Mouse (Mus musculus) common myeloid progenitor, adult 5-6 weeks (primary cell): Measurements from ENCODE around the gene Mthfsd. TPM values are rescaled to one million over a fixed set of nuclear protein-coding genes. Genes with fewer than 3 reads are reported as not detected.
"Not testable (repeated sequence)": the region's sequence is repeated elsewhere in the genome, so short reads cannot be mapped to it uniquely, and the experiment has no call there.

ENCODE experiments used
- ATAC-seq: replicated peaks from 2 replicates; pipeline ENCODE4 v1.8.0; 2016; ENCODE audit warnings: low read depth, mild to moderate bottlenecking, moderate TSS enrichment, inconsistent platforms; ENCODE audit not compliant: poor library complexity, severe bottlenecking
- total RNA-seq: library from RNA; stranded (forward); fragments of 200-1000, 187-1606 nt; gene quantifications from 2 replicates; pipeline ENCODE4 v1.2.3, GENCODE M21; 2017

The Mthfsd gene
- total RNA-seq = 7.1 and 12.0 TPM in 2 replicates

- ATAC-seq = peak; percentile 90
Measured at GRCm38 (mm10) chr8:121107668-121108656, at the start of gene Mthfsd. Gene Mthfsd, minus strand, starts transcription at chr8:121108392.

GRCm38 (mm10) chr8:121156990-121157491 lies 48.8 kb upstream of the Mthfsd start:
- ATAC-seq = peak; percentile 50

GRCm38 (mm10) chr8:121152394-121152793 lies 44.2 kb upstream of the Mthfsd start:
- no peak for ATAC-seq

GRCm38 (mm10) chr8:121148573-121149083 lies 40.4 kb upstream of the Mthfsd start:
- no peak for ATAC-seq

GRCm38 (mm10) chr8:121145457-121146134 lies 37.4 kb upstream of the Mthfsd start:
- ATAC-seq = not testable (repeated sequence)

GRCm38 (mm10) chr8:121136856-121137255 lies 28.7 kb upstream of the Mthfsd start:
- no peak for ATAC-seq

GRCm38 (mm10) chr8:121134512-121134911 lies 26.3 kb upstream of the Mthfsd start:
- ATAC-seq = no peak

- ATAC-seq = no peak
Measured at GRCm38 (mm10) chr8:121134102-121134501, 25.9 kb upstream of the Mthfsd start.

- ATAC-seq = no peak
Measured at GRCm38 (mm10) chr8:121132961-121133513, 24.8 kb upstream of the Mthfsd start.

- ATAC-seq = peak; percentile 31; the same call in 1 of the 2 replicates
Measured at GRCm38 (mm10) chr8:121130522-121130921, 22.3 kb upstream of the Mthfsd start.

- no peak for ATAC-seq
Measured at GRCm38 (mm10) chr8:121129265-121129940, 21.2 kb upstream of the Mthfsd start.

- ATAC-seq = no peak
Measured at GRCm38 (mm10) chr8:121128531-121129264, 20.5 kb upstream of the Mthfsd start.

GRCm38 (mm10) chr8:121127756-121128375 lies 19.7 kb upstream of the Mthfsd start, which contains the start of gene Foxl1:
Gene Foxl1, plus strand, starts transcription at chr8:121127940.
- no peak for ATAC-seq

GRCm38 (mm10) chr8:121127291-121127701 lies 19.1 kb upstream of the Mthfsd start:
- no peak for ATAC-seq

- ATAC-seq = no peak
Measured at GRCm38 (mm10) chr8:121126694-121127093, 18.5 kb upstream of the Mthfsd start.

- ATAC-seq = no peak
Measured at GRCm38 (mm10) chr8:121126191-121126590, 18.0 kb upstream of the Mthfsd start.

GRCm38 (mm10) chr8:121125311-121125876 lies 17.2 kb upstream of the Mthfsd start:
- peak; percentile 75 for ATAC-seq

- no peak for ATAC-seq
Measured at GRCm38 (mm10) chr8:121124547-121125239, 16.5 kb upstream of the Mthfsd start.
